Mouse (Mus musculus) NIH3T3 (cell line): ENCODE data around the gene Arhgef11.

ENCODE experiments used
- DNase-seq: peaks from one replicate; pipeline ENCODE4 v3.0.0-alpha.2; 2012; ENCODE audit warnings: low read depth

The Arhgef11 gene

GRCm38 (mm10) chr3:87661291-87661690 lies 43.9 kb downstream of the Arhgef11 start:
- no peak for DNase-seq

GRCm38 (mm10) chr3:87718525-87718924 lies 101.2 kb downstream of the Arhgef11 start:
- no peak for DNase-seq

- no peak for DNase-seq
Observed at GRCm38 (mm10) chr3:87724556-87724955, 107.2 kb downstream of the Arhgef11 start.

- no peak for DNase-seq
Observed at GRCm38 (mm10) chr3:87725396-87726160, 108.2 kb downstream of the Arhgef11 start.

- DNase-seq, result no peak
Observed at GRCm38 (mm10) chr3:87726191-87726590, 108.8 kb downstream of the Arhgef11 start.

- DNase-seq, result no peak
Observed at GRCm38 (mm10) chr3:87728696-87729095, 111.3 kb downstream of the Arhgef11 start.

- no peak for DNase-seq
Observed at GRCm38 (mm10) chr3:87733098-87733497, 115.7 kb downstream of the Arhgef11 start.

- DNase-seq, result no peak
Observed at GRCm38 (mm10) chr3:87733984-87734761, 116.8 kb downstream of the Arhgef11 start.

- no peak for DNase-seq
Observed at GRCm38 (mm10) chr3:87735335-87735734, 118.0 kb downstream of the Arhgef11 start.

GRCm38 (mm10) chr3:87738906-87739305 lies 121.5 kb downstream of the Arhgef11 start:
- DNase-seq, result no peak

GRCm38 (mm10) chr3:87742013-87742412 lies 124.7 kb downstream of the Arhgef11 start:
- DNase-seq, result no peak

- no peak for DNase-seq
Observed at GRCm38 (mm10) chr3:87742735-87743134, 125.4 kb downstream of the Arhgef11 start.

GRCm38 (mm10) chr3:87743927-87744326 lies 126.6 kb downstream of the Arhgef11 start:
- DNase-seq, result no peak

- no peak for DNase-seq
Observed at GRCm38 (mm10) chr3:87745036-87745659, 127.8 kb downstream of the Arhgef11 start.

- DNase-seq, result no peak
Observed at GRCm38 (mm10) chr3:87748431-87748830, 131.1 kb downstream of the Arhgef11 start, which contains the start of gene Lrrc71. Gene Lrrc71 (minus strand): TSS chr3:87748625.

- peak; percentile 86 for DNase-seq
Observed at GRCm38 (mm10) chr3:87749036-87749435, 131.7 kb downstream of the Arhgef11 start.

GRCm38 (mm10) chr3:87749977-87750376 lies 132.6 kb downstream of the Arhgef11 start:
- DNase-seq, result no peak

- no peak for DNase-seq
Observed at GRCm38 (mm10) chr3:87752567-87752966, 135.2 kb downstream of the Arhgef11 start.

GRCm38 (mm10) chr3:87753829-87754228 lies 136.5 kb downstream of the Arhgef11 start:
- no peak for DNase-seq

- DNase-seq, result no peak
Observed at GRCm38 (mm10) chr3:87755964-87756363, 138.6 kb downstream of the Arhgef11 start.

- DNase-seq, result no peak
Observed at GRCm38 (mm10) chr3:87756488-87756887, 139.1 kb downstream of the Arhgef11 start.

GRCm38 (mm10) chr3:87758641-87759040 lies 141.3 kb downstream of the Arhgef11 start:
- DNase-seq, result peak; percentile 82
